Mouse (Mus musculus): ENCODE measurements at regions not wholly inside any gene's neighbourhood (a gene's known extent, or its start where the extent isn't known, plus 50 kb on each side); places are given as distances from the start of the nearest gene placed in this dataset.

- H3K4me2 ChIP-seq (replicated peaks; ENCODE audit: low read depth, low read length), result peak overlapping the region; percentile 95
- H3K4me1 ChIP-seq (ENCODE audit: insufficient read depth, low read depth, low read length), result peaks cover 8% of the 10 kb centered on the region; the same call in 1 of the 2 replicates
- H3K27ac ChIP-seq (ENCODE audit: low read length), result peak overlapping the region; percentile 98
- TF ChIP-seq CTCF (IDR thresholded peaks at IDR 0.05) (no peak), EP300 (IDR thresholded peaks at IDR 0.05) (no peak)
- ATAC-seq, result no peak; the same call in 1 of the 2 replicates
- H3K9ac ChIP-seq (replicated peaks; ENCODE audit: low read depth), result peak overlapping the region; percentile 95
- DNase-seq (ENCODE audit: low spot score), result peak; percentile 39
- no peaks in the 10 kb centered on the region for H3K9me3 ChIP-seq (ENCODE audit: low read length)
- H3K4me3 ChIP-seq (ENCODE audit: low read depth, low read length), result peak overlapping the region; percentile 91
- WGBS, result 3% methylated on average over 24 of the region's 31 CpGs
- H3K36me3 ChIP-seq (ENCODE audit: insufficient read depth, low read length), result no peaks in the 10 kb centered on the region
- H3K27me3 ChIP-seq (replicated peaks; ENCODE audit: insufficient read depth, low read length), result no peaks in the 10 kb centered on the region
Observed at GRCm38 (mm10) chr4:101355431-101356092, 63.5 kb upstream of the Ak4 start.

- TF ChIP-seq CTCF (IDR thresholded peaks at IDR 0.05), result no peak
- no peak for TF ChIP-seq EP300 (IDR thresholded peaks at IDR 0.05)
- 19% methylated on average over 7 of the region's 7 CpGs for WGBS
- H3K27ac ChIP-seq (ENCODE audit: low read length), result peak overlapping the region; percentile 98
- H3K36me3 ChIP-seq (ENCODE audit: insufficient read depth, low read length), result no peaks in the 10 kb centered on the region
- peaks cover 8% of the 10 kb centered on the region; the same call in 1 of the 2 replicates for H3K4me1 ChIP-seq (ENCODE audit: insufficient read depth, low read depth, low read length)
- H3K4me2 ChIP-seq (replicated peaks; ENCODE audit: low read depth, low read length), result peak overlapping the region; percentile 95
- no peaks in the 10 kb centered on the region for H3K27me3 ChIP-seq (replicated peaks; ENCODE audit: insufficient read depth, low read length)
- peak; percentile 68 for DNase-seq (ENCODE audit: low spot score)
- ATAC-seq, result no peak
- H3K9ac ChIP-seq (replicated peaks; ENCODE audit: low read depth), result no peak overlapping the region; the same call in 1 of the 2 replicates
- H3K4me3 ChIP-seq (ENCODE audit: low read depth, low read length), result peak overlapping the region; percentile 91
- no peaks in the 10 kb centered on the region for H3K9me3 ChIP-seq (ENCODE audit: low read length)
Observed at GRCm38 (mm10) chr4:101354951-101355350, 64.1 kb upstream of the Ak4 start.

GRCm38 (mm10) chr4:101354086-101354855 is 64.8 kb upstream of the Ak4 start:
- Histone ChIP-seq H3K4me2 (replicated peaks; ENCODE audit: low read depth, low read length) (peak overlapping the region; percentile 95), H3K36me3 (ENCODE audit: insufficient read depth, low read length) (no peaks in the 10 kb centered on the region), H3K4me3 (ENCODE audit: low read depth, low read length) (peak overlapping the region; percentile 91), H3K9me3 (ENCODE audit: low read length) (no peaks in the 10 kb centered on the region), H3K4me1 (ENCODE audit: insufficient read depth, low read depth, low read length) (peaks cover 8% of the 10 kb centered on the region; the same call in 1 of the 2 replicates), H3K27ac (ENCODE audit: low read length) (peak overlapping the region; percentile 98), H3K27me3 (replicated peaks; ENCODE audit: insufficient read depth, low read length) (no peaks in the 10 kb centered on the region), H3K9ac (replicated peaks; ENCODE audit: low read depth) (no peak overlapping the region)
- DNase-seq (ENCODE audit: low spot score), result peak; percentile 42
- TF ChIP-seq CTCF (IDR thresholded peaks at IDR 0.05), result no peak
- TF ChIP-seq EP300 (IDR thresholded peaks at IDR 0.05), result no peak
- 5% methylated on average over 7 of the region's 7 CpGs for WGBS
- ATAC-seq, result no peak

- Histone ChIP-seq H3K9ac (replicated peaks; ENCODE audit: low read depth) (no peak overlapping the region), H3K9me3 (ENCODE audit: low read length) (no peaks in the 10 kb centered on the region), H3K4me3 (ENCODE audit: low read depth, low read length) (no peak overlapping the region), H3K27ac (ENCODE audit: low read length) (no peak overlapping the region), H3K36me3 (ENCODE audit: insufficient read depth, low read length) (no peaks in the 10 kb centered on the region), H3K4me1 (ENCODE audit: insufficient read depth, low read depth, low read length) (peaks cover 4% of the 10 kb centered on the region; the same call in 1 of the 2 replicates), H3K4me2 (replicated peaks; ENCODE audit: low read depth, low read length) (no peak overlapping the region), H3K27me3 (replicated peaks; ENCODE audit: insufficient read depth, low read length) (no peaks in the 10 kb centered on the region)
- TF ChIP-seq CTCF (IDR thresholded peaks at IDR 0.05) (no peak), EP300 (IDR thresholded peaks at IDR 0.05) (no peak)
- DNase-seq (ENCODE audit: low spot score) (no peak), ATAC-seq (no peak)
- WGBS, result 84% methylated on average over 4 of the region's 4 CpGs
Observed at GRCm38 (mm10) chr4:101352178-101352577, 66.9 kb upstream of the Ak4 start.

GRCm38 (mm10) chr4:101351716-101352115 is 67.4 kb upstream of the Ak4 start:
- Histone ChIP-seq H3K4me2 (replicated peaks; ENCODE audit: low read depth, low read length) (no peak overlapping the region), H3K4me3 (ENCODE audit: low read depth, low read length) (no peak overlapping the region), H3K27me3 (replicated peaks; ENCODE audit: insufficient read depth, low read length) (no peaks in the 10 kb centered on the region), H3K9me3 (ENCODE audit: low read length) (no peaks in the 10 kb centered on the region), H3K27ac (ENCODE audit: low read length) (no peak overlapping the region), H3K9ac (replicated peaks; ENCODE audit: low read depth) (no peak overlapping the region), H3K4me1 (ENCODE audit: insufficient read depth, low read depth, low read length) (peaks cover 4% of the 10 kb centered on the region; the same call in 1 of the 2 replicates), H3K36me3 (ENCODE audit: insufficient read depth, low read length) (no peaks in the 10 kb centered on the region)
- DNase-seq (ENCODE audit: low spot score) (no peak), ATAC-seq (no peak)
- WGBS, result 91% methylated on average over 3 of the region's 3 CpGs
- TF ChIP-seq EP300 (IDR thresholded peaks at IDR 0.05) (no peak), CTCF (IDR thresholded peaks at IDR 0.05) (no peak)

GRCm38 (mm10) chr4:101350656-101351055 is 68.4 kb upstream of the Ak4 start:
- no peak overlapping the region for H3K9ac ChIP-seq (replicated peaks; ENCODE audit: low read depth)
- H3K27me3 ChIP-seq (replicated peaks; ENCODE audit: insufficient read depth, low read length), result no peaks in the 10 kb centered on the region
- no peak overlapping the region for H3K4me2 ChIP-seq (replicated peaks; ENCODE audit: low read depth, low read length)
- TF ChIP-seq CTCF (IDR thresholded peaks at IDR 0.05) (no peak), EP300 (IDR thresholded peaks at IDR 0.05) (no peak)
- H3K9me3 ChIP-seq (ENCODE audit: low read length), result no peaks in the 10 kb centered on the region
- WGBS, result 90% methylated on average over 8 of the region's 8 CpGs
- no peaks in the 10 kb centered on the region for H3K36me3 ChIP-seq (ENCODE audit: insufficient read depth, low read length)
- H3K4me3 ChIP-seq (ENCODE audit: low read depth, low read length), result no peak overlapping the region
- no peak for ATAC-seq
- no peak for DNase-seq (ENCODE audit: low spot score)
- no peak overlapping the region for H3K27ac ChIP-seq (ENCODE audit: low read length)
- H3K4me1 ChIP-seq (ENCODE audit: insufficient read depth, low read depth, low read length), result peaks cover 4% of the 10 kb centered on the region; the same call in 1 of the 2 replicates
